Mouse (Mus musculus) heart, embryonic 11.5 days (tissue): ENCODE measurements around the gene Lcn4. TPM values are rescaled to one million over a fixed set of nuclear protein-coding genes. Genes with fewer than 3 reads are reported as not detected.

Source experiments
- ATAC-seq: fragments of 200-750 bp; cut with Nextera tagmentation; replicated peaks from 2 replicates; pipeline ENCODE4 v1.8.0; 2017; ENCODE audit warnings: moderate library complexity; ENCODE audit not compliant: insufficient number of reproducible peaks, low FRiP score, low TSS enrichment
- H3K27ac ChIP-seq: fragments of 300-500 bp; sonication (generic); 2 replicates; pipeline ENCODE4 v1.5.1; 2014; ENCODE audit warnings: mild to moderate bottlenecking, low read depth, low read length
- H3K27me3 ChIP-seq: fragments of 300-500 bp; sonication (generic); 2 replicates; pipeline ENCODE4 v1.6.1; 2014; ENCODE audit warnings: mild to moderate bottlenecking, low read length, mixed read lengths; ENCODE audit not compliant: control insufficient read depth, insufficient read depth
- H3K36me3 ChIP-seq: fragments of 300-500 bp; sonication (generic); 2 replicates; pipeline ENCODE4 v1.6.1; 2014; ENCODE audit warnings: mild to moderate bottlenecking, low read length, moderate library complexity, mixed read lengths; ENCODE audit not compliant: control insufficient read depth, insufficient read depth
- H3K4me1 ChIP-seq: fragments of 300-500 bp; sonication (generic); 2 replicates; pipeline ENCODE4 v1.6.1; 2014; ENCODE audit warnings: low read length; ENCODE audit not compliant: control insufficient read depth, insufficient read depth
- H3K4me2 ChIP-seq: fragments of 300-500 bp; sonication (generic); 2 replicates; pipeline ENCODE4 v1.6.1; 2014; ENCODE audit warnings: mild to moderate bottlenecking, moderate library complexity
- H3K4me3 ChIP-seq: fragments of 300-500 bp; sonication (generic); 2 replicates; pipeline ENCODE4 v1.5.1; 2014; ENCODE audit warnings: low read depth, low read length
- H3K9ac ChIP-seq: fragments of 300-500 bp; sonication (generic); 2 replicates; pipeline ENCODE4 v1.6.1; 2014; ENCODE audit warnings: mild to moderate bottlenecking, low read depth, low read length, moderate library complexity
- H3K9me3 ChIP-seq: fragments of 300-500 bp; sonication (generic); replicated peaks from 2 replicates; pipeline ENCODE4 v1.6.1; 2016; ENCODE audit warnings: low read length; ENCODE audit not compliant: control insufficient read depth
- WGBS: fragments of 180-500 bp; shearing (Covaris S2); extraction: QIAGEN DNeasy Blood & Tissue Kit; methylation state at CpG from one replicate; pipeline ENCODE4 v1.1.7; 2014; ENCODE audit not compliant: insufficient replicate concordance; 5-methylcytosine and 5-hydroxymethylcytosine counted together
- polyA plus RNA-seq: library from polyadenylated mRNA; unstranded; fragments of >200 nt; fragmentation: Nextera tagmentation; extraction: Ambion mirVana; gene quantifications from 2 replicates; pipeline ENCODE4 v1.2.1, GENCODE M21; 2014

Lcn4 gene
- polyA plus RNA-seq, 1 experiment from 2014 or later = not detected

DNA sequence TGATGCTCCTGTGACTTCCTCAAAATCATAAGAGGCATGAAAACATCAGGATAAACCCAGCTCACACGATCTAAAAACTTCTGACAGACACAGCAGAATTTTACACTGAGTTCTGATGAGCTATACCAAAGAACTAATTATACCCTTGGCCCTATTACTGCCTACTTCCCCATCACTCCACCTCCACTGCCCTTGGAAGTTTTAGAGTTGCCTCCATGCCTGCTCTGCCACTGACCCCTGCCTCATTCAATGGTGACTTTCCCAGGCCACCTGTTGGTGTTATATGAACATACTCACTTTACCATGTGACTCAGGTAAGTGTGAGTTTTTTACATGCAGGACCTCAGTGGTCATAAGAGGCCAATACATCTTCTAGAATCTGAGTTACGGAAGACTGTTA, 13.7 kb downstream of the Lcn4 start:
- H3K9me3 ChIP-seq = no peaks in the 10 kb centered on the region
- no peaks in the 10 kb centered on the region for H3K36me3 ChIP-seq
- H3K4me3 ChIP-seq = no peak overlapping the region
- ATAC-seq = no peak
- WGBS = 77% methylated on average over 2 of the region's 2 CpGs
- H3K4me2 ChIP-seq = no peak overlapping the region
- no peak overlapping the region for H3K27ac ChIP-seq
- no peaks in the 10 kb centered on the region for H3K27me3 ChIP-seq
- H3K9ac ChIP-seq = no peak overlapping the region
- H3K4me1 ChIP-seq = 0 out of 2 replicates have a peak, but pooled peaks cover 2% of the 10 kb centered on the region

DNA sequence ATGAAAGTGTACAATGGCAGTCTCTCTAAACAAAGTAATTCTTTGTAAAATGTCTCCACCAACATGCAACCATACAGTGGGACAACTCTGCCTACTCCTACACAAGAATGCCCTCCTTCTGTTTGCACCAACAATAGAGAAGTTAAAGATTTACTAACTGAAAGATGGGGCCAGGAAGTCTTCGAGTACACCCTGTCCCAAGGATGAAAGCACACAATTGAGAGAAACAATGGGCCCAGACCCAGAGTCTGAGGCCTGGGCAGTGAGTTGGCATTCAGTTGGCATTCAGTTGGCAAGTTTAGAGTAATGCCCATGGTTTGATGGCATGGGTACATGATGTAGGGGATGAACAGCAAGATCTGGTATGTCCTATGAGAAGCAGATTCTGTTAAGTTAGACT, 16.4 kb downstream of the Lcn4 start:
- WGBS = 53% methylated on average over 1 of the region's 1 CpGs
- no peak for ATAC-seq
- Histone ChIP-seq H3K9ac (no peak overlapping the region), H3K4me3 (no peak overlapping the region), H3K27ac (no peak overlapping the region), H3K4me2 (no peak overlapping the region), H3K4me1 (no peaks in the 10 kb centered on the region), H3K36me3 (no peaks in the 10 kb centered on the region), H3K9me3 (no peaks in the 10 kb centered on the region), H3K27me3 (no peaks in the 10 kb centered on the region)

- H3K4me1 ChIP-seq = no peaks in the 10 kb centered on the region
- WGBS = 24% methylated on average over 3 of the region's 3 CpGs
- H3K27ac ChIP-seq = no peak overlapping the region
- H3K27me3 ChIP-seq = no peaks in the 10 kb centered on the region
- H3K4me2 ChIP-seq = no peak overlapping the region
- no peaks in the 10 kb centered on the region for H3K36me3 ChIP-seq
- peak; percentile 88 for ATAC-seq
- H3K9me3 ChIP-seq = no peaks in the 10 kb centered on the region
- H3K4me3 ChIP-seq = no peak overlapping the region
- no peak overlapping the region for H3K9ac ChIP-seq
Observed at GRCm38 (mm10) chr2:26646643-26647293, 24.3 kb downstream of the Lcn4 start.

- Histone ChIP-seq H3K27ac (no peak overlapping the region), H3K9ac (no peak overlapping the region), H3K4me3 (no peak overlapping the region), H3K9me3 (no peaks in the 10 kb centered on the region), H3K36me3 (no peaks in the 10 kb centered on the region), H3K4me1 (peaks cover 2% of the 10 kb centered on the region), H3K4me2 (no peak overlapping the region), H3K27me3 (no peaks in the 10 kb centered on the region)
- WGBS = 45% methylated on average over 2 of the region's 2 CpGs
- no peak for ATAC-seq
Observed at GRCm38 (mm10) chr2:26643942-26644341, 27.1 kb downstream of the Lcn4 start.

GRCm38 (mm10) chr2:26641006-26641647, 30.0 kb downstream of the Lcn4 start:
- Histone ChIP-seq H3K27ac (no peak overlapping the region), H3K4me1 (peaks cover 11% of the 10 kb centered on the region), H3K36me3 (peaks cover 13% of the 10 kb centered on the region), H3K9ac (peak overlapping the region; percentile 29; the same call in 1 of the 2 replicates), H3K4me3 (no peak overlapping the region), H3K9me3 (no peaks in the 10 kb centered on the region), H3K4me2 (no peak overlapping the region), H3K27me3 (no peaks in the 10 kb centered on the region)
- no peak for ATAC-seq
- WGBS = 58% methylated on average over 7 of the region's 7 CpGs

GRCm38 (mm10) chr2:26639838-26640830, 30.9 kb downstream of the Lcn4 start:
- Histone ChIP-seq H3K27ac (peak overlapping the region; percentile 58), H3K36me3 (peaks cover 19% of the 10 kb centered on the region), H3K9ac (peak overlapping the region; percentile 93), H3K4me2 (peak overlapping the region; percentile 82), H3K4me3 (peak overlapping the region; percentile 69), H3K9me3 (no peaks in the 10 kb centered on the region), H3K4me1 (peaks cover 11% of the 10 kb centered on the region), H3K27me3 (no peaks in the 10 kb centered on the region)
- 5% methylated on average over 49 of the region's 49 CpGs for WGBS
- peak; percentile 78 for ATAC-seq

DNA sequence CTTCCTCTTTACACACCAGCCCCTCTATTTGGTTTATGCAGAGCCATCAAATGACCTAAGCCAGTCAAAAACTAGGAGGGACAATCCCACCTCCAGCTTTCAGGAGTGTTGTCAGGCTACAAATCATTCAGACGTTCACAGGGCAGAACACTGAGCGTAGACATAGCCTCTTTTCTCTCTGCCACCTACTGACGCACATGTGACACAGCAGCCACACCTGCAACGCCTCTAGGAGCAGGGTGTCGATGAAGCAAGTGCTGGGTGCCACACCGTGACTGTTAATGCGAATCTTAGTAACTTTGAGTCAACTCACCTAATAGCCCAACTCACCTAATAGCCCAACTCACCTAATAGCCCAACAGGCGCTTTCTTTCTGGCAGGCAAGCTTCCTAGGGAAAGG, 32.0 kb downstream of the Lcn4 start:
- Histone ChIP-seq H3K27me3 (no peaks in the 10 kb centered on the region), H3K4me2 (peak overlapping the region; percentile 82), H3K9me3 (no peaks in the 10 kb centered on the region), H3K36me3 (peaks cover 24% of the 10 kb centered on the region), H3K4me1 (peaks cover 14% of the 10 kb centered on the region), H3K27ac (no peak overlapping the region), H3K9ac (peak overlapping the region; percentile 93), H3K4me3 (peak overlapping the region; percentile 69)
- WGBS = 8% methylated on average over 8 of the region's 8 CpGs
- 0 out of 2 replicates have a peak, but pooled peaks have one; percentile 24 for ATAC-seq

DNA sequence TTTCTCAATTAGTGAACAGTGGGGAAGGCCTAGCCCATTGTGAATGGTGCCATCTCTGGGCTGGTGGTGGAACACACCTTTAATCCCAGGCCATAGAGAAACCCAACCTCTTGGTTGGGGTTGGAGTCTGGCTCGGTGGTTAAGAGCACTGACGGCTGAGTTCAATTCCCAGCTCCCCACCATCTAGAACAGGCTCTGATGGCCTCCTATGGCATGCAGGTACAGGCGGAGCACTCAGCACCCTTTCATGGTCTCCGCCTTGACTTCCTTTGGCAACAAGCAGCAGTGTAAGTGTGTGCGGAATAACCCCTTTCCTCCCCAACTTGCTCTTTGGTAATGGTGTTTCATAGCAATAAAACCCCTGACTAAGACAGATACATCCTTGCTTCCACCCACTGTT, 32.5 kb downstream of the Lcn4 start:
- Histone ChIP-seq H3K36me3 (peaks cover 24% of the 10 kb centered on the region), H3K27ac (no peak overlapping the region), H3K4me2 (peak overlapping the region; percentile 82), H3K9ac (peak overlapping the region; percentile 93), H3K4me1 (peaks cover 14% of the 10 kb centered on the region), H3K4me3 (peak overlapping the region; percentile 69), H3K27me3 (no peaks in the 10 kb centered on the region), H3K9me3 (no peaks in the 10 kb centered on the region)
- 70% methylated on average over 5 of the region's 5 CpGs for WGBS
- no peak for ATAC-seq
